Mouse (Mus musculus) G1E (cell line): ENCODE measurements around the gene Rad51ap1.

ENCODE experiments used
- CTCF ChIP-seq: IDR thresholded peaks from 2 replicates; pipeline ENCODE4 v1.5.1; 2012; ENCODE audit warnings: low read depth, low read length, inconsistent platforms, mixed read lengths
- POLR2AphosphoS5 ChIP-seq: IDR thresholded peaks from 2 replicates; pipeline ENCODE4 v1.6.1; 2012; ENCODE audit warnings: low read depth, low read length, inconsistent platforms; ENCODE audit not compliant: insufficient replicate concordance
- TAL1 ChIP-seq: conservative IDR thresholded peaks from 2 replicates; pipeline ENCODE4 v1.6.1; 2012; ENCODE audit warnings: low read depth, low read length, inconsistent platforms, mixed read lengths

DNA sequence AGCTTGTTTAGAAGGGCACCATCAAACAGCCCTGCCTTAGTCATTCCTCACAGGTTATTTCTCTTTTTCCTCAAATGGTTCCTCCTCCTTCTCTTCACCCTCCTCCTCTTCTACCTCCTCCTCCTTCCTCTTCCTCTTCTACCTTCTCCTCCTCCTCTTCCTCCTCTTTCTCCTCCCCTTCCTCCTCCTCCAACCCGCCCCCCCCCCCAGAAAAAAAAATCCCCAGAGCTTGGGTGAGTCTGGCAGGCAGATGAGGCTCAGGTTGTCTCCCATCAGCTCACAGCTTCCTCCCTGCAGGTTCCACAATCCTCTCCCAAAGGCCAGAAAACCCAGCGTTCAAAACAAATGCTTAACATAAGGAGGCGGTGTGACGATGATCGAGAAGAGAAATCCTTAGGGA lies 32.0 kb downstream of the Rad51ap1 start:
- TF ChIP-seq CTCF (no peak), TAL1 (no peak), POLR2AphosphoS5 (no peak)
